Mouse (Mus musculus) lung, embryonic 14.5 days (tissue): Measurements from ENCODE around the gene S100a11. TPM values are rescaled to one million over a fixed set of nuclear protein-coding genes. Genes with fewer than 3 reads are reported as not detected.
"Not testable (repeated sequence)": the region's sequence is repeated elsewhere in the genome, so short reads cannot be mapped to it uniquely, and the experiment has no call there.

ENCODE experiments used
- ATAC-seq: fragments of 200-750 bp; cut with Nextera tagmentation; 2 replicates; pipeline ENCODE4 v1.8.0; 2017; ENCODE audit warnings: mild to moderate bottlenecking, moderate TSS enrichment, moderate library complexity; ENCODE audit not compliant: insufficient read depth
- DNase-seq: peaks from one replicate; pipeline ENCODE4 v3.0.0-alpha.2; 2015
- H3K27ac ChIP-seq: fragments of 300-500 bp; sonication (generic); 2 replicates; pipeline ENCODE4 v1.5.1; 2014; ENCODE audit warnings: low read depth, mild to moderate bottlenecking, moderate library complexity
- H3K27me3 ChIP-seq: fragments of 300-500 bp; sonication (generic); 2 replicates; pipeline ENCODE4 v1.6.1; 2014; ENCODE audit warnings: low read length, control low read depth; ENCODE audit not compliant: insufficient read depth
- H3K36me3 ChIP-seq: fragments of 300-500 bp; sonication (generic); 2 replicates; pipeline ENCODE4 v1.6.1; 2014; ENCODE audit warnings: control low read depth; ENCODE audit not compliant: insufficient read depth
- H3K4me1 ChIP-seq: fragments of 300-500 bp; sonication (generic); 2 replicates; pipeline ENCODE4 v1.6.1; 2014; ENCODE audit warnings: antibody characterized with exemption, control low read depth; ENCODE audit not compliant: insufficient read depth
- H3K4me2 ChIP-seq: fragments of 300-500 bp; sonication (generic); 2 replicates; pipeline ENCODE4 v1.6.1; 2014; ENCODE audit warnings: mild to moderate bottlenecking
- H3K4me3 ChIP-seq: fragments of 300-500 bp; sonication (generic); 2 replicates; pipeline ENCODE4 v1.5.1; 2014; ENCODE audit warnings: low read depth, low read length
- H3K9ac ChIP-seq: fragments of 300-500 bp; sonication (generic); 2 replicates; pipeline ENCODE4 v1.6.1; 2014
- H3K9me3 ChIP-seq: fragments of 300-500 bp; sonication (generic); 2 replicates; pipeline ENCODE4 v1.6.1; 2016; ENCODE audit warnings: low read depth, low read length, control low read depth
- CTCF ChIP-seq: IDR thresholded peaks from 2 replicates; pipeline ENCODE4 v1.5.1; 2016; ENCODE audit warnings: antibody characterized with exemption, low read depth
- WGBS: fragments of 180-500 bp; shearing (Covaris S2); extraction: QIAGEN DNeasy Blood & Tissue Kit; methylation state at CpG from one replicate; pipeline ENCODE4 v1.1.7; 2014; 5-methylcytosine and 5-hydroxymethylcytosine counted together
- polyA plus RNA-seq: library from polyadenylated mRNA; unstranded; fragments of >200 nt; fragmentation: Nextera tagmentation; extraction: Ambion mirVana; gene quantifications from 2 replicates; pipeline ENCODE4 v1.2.1, GENCODE M21; 2014

Gene S100a11
- polyA plus RNA-seq, 1 experiment from 2014 or later: 861 TPM

DNA sequence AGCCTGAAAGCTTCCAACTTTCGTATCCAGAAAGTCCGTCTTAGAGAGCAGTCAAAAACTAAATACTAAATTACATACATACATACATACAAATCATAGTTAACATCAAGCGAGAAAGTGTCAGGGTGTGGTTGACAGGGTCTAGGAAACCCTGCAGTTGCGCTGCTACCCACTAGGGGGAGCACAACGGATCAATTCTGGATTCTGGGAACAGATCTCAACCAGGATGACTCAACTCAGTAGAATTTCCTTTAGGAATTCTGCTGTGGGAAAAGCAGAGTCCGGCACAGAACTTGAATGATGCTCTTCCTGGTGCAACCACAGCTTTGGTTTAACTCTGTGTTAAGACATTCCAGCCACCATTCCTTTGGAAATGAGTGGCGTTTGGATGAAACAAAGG lies 2.3 kb downstream of the S100a11 start:
- no peak overlapping the region for H3K4me3 ChIP-seq
- 0 out of 2 replicates have a peak, but pooled peaks cover 4% of the 10 kb centered on the region for H3K4me1 ChIP-seq
- H3K9ac ChIP-seq: no peak overlapping the region
- peak overlapping the region; percentile 29; the same call in 1 of the 2 replicates for H3K4me2 ChIP-seq
- H3K36me3 ChIP-seq: peaks cover 10% of the 10 kb centered on the region; the same call in 1 of the 2 replicates
- DNase-seq (peak; percentile 88), ATAC-seq (no peak)
- peak; percentile 79 for TF ChIP-seq CTCF
- no peak overlapping the region for H3K27ac ChIP-seq
- no peaks in the 10 kb centered on the region for H3K27me3 ChIP-seq
- no peaks in the 10 kb centered on the region for H3K9me3 ChIP-seq
- 34% methylated on average over 7 of the region's 7 CpGs for WGBS

DNA sequence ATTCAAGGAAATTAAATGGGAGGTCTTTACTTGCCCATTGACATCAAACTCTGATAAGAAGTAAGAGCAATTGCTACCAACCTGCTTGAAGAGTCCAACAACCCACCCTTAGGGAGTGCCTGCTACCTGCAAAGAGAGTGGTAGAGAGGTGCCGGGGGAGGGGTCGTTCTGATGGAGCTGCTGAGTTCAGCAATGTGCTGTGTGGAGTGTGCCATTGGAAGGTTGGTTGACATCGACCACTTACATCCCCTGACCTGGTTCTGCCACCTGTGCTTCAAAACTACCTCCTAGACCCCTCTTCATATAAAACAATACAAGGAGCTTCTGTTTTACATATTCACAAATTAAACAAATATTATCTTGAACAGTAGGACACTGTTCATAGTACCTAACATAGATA lies 7.0 kb downstream of the S100a11 start:
- ATAC-seq: no peak
- no peak for DNase-seq
- peaks cover 10% of the 10 kb centered on the region; the same call in 1 of the 2 replicates for H3K36me3 ChIP-seq
- no peak overlapping the region for H3K27ac ChIP-seq
- no peaks in the 10 kb centered on the region for H3K4me1 ChIP-seq
- H3K9me3 ChIP-seq: no peaks in the 10 kb centered on the region
- no peak overlapping the region for H3K4me2 ChIP-seq
- H3K4me3 ChIP-seq: no peak overlapping the region
- no peak overlapping the region for H3K9ac ChIP-seq
- TF ChIP-seq CTCF: no peak
- H3K27me3 ChIP-seq: no peaks in the 10 kb centered on the region
- 72% methylated on average over 3 of the region's 3 CpGs for WGBS

DNA sequence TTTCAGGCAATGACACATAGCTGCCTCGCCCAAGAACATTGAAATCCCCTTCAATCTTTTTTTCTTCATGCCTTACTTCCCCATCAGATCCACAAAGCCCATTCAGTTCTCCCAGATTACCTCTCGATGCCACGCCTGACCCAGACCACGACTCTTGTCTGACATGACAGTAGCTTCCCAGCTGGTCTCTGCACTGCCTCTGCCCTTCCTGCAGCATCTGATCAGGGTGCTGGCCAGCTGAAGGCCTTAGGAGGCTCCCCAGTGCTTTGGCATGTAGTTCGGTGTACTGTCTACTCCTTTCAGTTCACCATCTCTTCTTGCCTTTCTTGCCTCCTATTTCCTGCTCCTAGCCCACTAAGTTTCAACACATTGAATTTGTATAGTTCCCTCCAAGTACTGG lies 8.5 kb downstream of the S100a11 start:
- no peak for ATAC-seq
- H3K4me1 ChIP-seq: no peaks in the 10 kb centered on the region
- H3K9ac ChIP-seq: no peak overlapping the region
- no peak overlapping the region for H3K27ac ChIP-seq
- no peaks in the 10 kb centered on the region for H3K9me3 ChIP-seq
- WGBS: 77% methylated on average over 5 of the region's 5 CpGs
- no peaks in the 10 kb centered on the region for H3K27me3 ChIP-seq
- DNase-seq: no peak
- no peak overlapping the region for H3K4me2 ChIP-seq
- H3K36me3 ChIP-seq: peaks cover 10% of the 10 kb centered on the region; the same call in 1 of the 2 replicates
- H3K4me3 ChIP-seq: no peak overlapping the region
- TF ChIP-seq CTCF: no peak

DNA sequence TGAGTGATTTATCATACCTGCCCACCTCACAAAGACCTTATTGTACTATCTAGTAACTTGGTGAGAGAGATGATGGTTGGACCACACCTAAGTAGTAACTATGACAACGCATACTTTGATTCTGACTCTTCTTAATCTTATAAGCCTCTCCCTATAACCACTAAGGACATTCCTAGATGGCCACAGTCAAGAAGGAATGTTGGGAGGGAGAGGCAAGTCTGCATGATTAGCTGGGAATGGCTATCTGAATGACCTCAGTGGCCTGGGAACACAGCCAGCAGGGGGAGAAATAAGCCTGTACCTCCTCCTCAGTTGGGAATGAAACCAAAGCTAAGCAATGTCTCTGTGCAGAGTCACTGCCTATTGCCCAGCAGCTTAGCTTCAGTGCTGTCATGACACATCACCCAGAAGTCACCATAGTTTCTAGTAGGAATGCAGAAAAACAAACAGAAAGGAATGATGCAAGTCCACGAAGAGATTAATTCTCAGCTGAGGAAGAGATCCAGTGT lies 16.8 kb downstream of the S100a11 start:
- H3K36me3 ChIP-seq: no peaks in the 10 kb centered on the region
- no peak for DNase-seq

DNA sequence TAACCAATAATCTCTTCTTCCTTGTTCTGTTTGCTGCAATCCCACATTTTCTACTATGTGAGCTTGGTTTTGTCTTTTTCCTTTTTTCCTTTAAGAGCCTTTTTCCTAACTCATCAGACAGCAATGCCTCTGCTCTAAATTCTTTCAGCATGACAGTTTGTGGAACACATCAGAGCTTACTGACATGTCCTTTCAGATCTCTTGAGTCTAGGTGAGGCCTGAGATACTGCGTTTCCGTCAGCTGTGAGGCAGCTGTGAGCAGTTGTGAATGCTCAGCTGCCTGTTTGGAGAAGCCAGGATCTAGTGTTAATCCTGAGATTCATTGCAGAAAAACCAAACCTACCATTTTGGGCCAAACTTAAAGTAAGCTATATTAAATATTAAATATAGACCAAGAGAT lies 18.2 kb downstream of the S100a11 start:
- WGBS: 72% methylated on average over 2 of the region's 2 CpGs
- no peak for TF ChIP-seq CTCF

More for the DNA sequence above, 16.8 kb downstream of the S100a11 start:
- ATAC-seq: no peak
- Histone ChIP-seq H3K9me3 (no peaks in the 10 kb centered on the region), H3K4me3 (no peak overlapping the region), H3K4me2 (no peak overlapping the region), H3K27me3 (no peaks in the 10 kb centered on the region), H3K9ac (no peak overlapping the region), H3K27ac (no peak overlapping the region), H3K4me1 (no peaks in the 10 kb centered on the region)
- no peak for TF ChIP-seq CTCF
- 69% methylated on average over 2 of the region's 2 CpGs for WGBS

DNA sequence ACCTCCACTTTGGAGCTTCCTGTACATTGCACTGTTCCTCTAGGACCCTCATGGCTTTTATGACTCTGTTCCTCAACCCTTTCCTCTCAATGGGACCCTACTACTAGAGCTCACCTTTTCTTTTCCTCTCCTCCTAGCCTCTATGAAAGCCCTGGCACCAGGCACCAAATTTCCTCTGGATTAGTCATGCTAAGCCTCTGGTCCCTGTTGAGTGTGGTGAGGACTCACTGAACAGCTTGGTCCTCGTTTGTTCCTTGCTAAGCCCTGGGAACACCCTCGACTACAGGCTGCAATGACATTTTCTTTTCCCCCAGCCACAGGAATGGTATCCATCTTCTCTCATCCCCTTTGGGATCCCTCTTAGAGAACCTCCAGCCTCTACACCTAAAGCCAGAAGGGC lies 21.2 kb downstream of the S100a11 start:
- Histone ChIP-seq H3K4me1 (no peaks in the 10 kb centered on the region), H3K27me3 (no peaks in the 10 kb centered on the region), H3K4me2 (no peak overlapping the region), H3K4me3 (no peak overlapping the region), H3K9me3 (no peaks in the 10 kb centered on the region), H3K36me3 (no peaks in the 10 kb centered on the region), H3K27ac (no peak overlapping the region), H3K9ac (no peak overlapping the region)
- DNase-seq (no peak), ATAC-seq (no peak)
- no peak for TF ChIP-seq CTCF
- WGBS: 49% methylated on average over 2 of the region's 2 CpGs

More for the DNA sequence above, 18.2 kb downstream of the S100a11 start:
- Histone ChIP-seq H3K4me3 (no peak overlapping the region), H3K36me3 (no peaks in the 10 kb centered on the region), H3K4me2 (no peak overlapping the region), H3K9me3 (no peaks in the 10 kb centered on the region), H3K27ac (no peak overlapping the region), H3K27me3 (no peaks in the 10 kb centered on the region), H3K4me1 (no peaks in the 10 kb centered on the region), H3K9ac (no peak overlapping the region)
- DNase-seq: no peak
- no peak for ATAC-seq

DNA sequence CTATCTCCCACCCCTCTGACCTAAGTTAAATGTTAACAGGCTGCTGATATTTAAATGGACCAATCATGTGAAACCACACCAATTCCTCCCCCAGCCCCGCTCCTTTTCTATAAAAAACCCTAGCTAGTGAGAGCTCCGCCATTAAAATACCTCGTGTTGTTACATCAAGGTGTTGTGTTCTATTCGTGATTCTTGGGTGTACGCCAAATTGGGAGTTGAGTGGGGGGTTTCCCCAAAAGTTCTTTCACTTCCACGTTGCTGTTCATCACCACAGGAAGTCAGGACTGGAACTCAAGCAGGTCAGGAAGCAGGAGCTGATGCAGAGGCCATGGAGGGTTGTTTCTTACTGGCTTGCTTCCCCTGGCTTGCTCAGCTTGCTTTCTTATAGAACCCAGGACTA lies 23.9 kb downstream of the S100a11 start:
- not testable (repeated sequence) for DNase-seq, H3K9me3 ChIP-seq, ATAC-seq, H3K27ac ChIP-seq, H3K36me3 ChIP-seq, H3K9ac ChIP-seq, H3K4me2 ChIP-seq, H3K4me3 ChIP-seq, H3K27me3 ChIP-seq, H3K4me1 ChIP-seq
- WGBS: 71% methylated on average over 6 of the region's 6 CpGs
